ENCODE assay signal across 8 mouse cellular contexts in genomic region chr2:65182747-65183146, GRCm38 (mm10). TPM values are rescaled to one million over a fixed set of nuclear protein-coding genes. Genes with fewer than 3 reads are reported as not detected.
A peak's percentile ranks its signal among the peaks of the same experiment; 100 is the strongest.
DNase-seq lines count a peak whose midpoint lies in the region; ATAC-seq and TF ChIP-seq lines count a peak whose summit lies in the region.

No protein-coding gene starts in this region.

- TF ChIP-seq CTCF in heart, postnatal 0 days (IDR thresholded peaks at IDR 0.05; ENCODE audit: low read depth), result no peak

- H3K4me3 ChIP-seq in heart, postnatal 0 days (ENCODE audit: low read depth, low read length), result no peak overlapping the region
- H3K4me3 ChIP-seq in heart, embryonic 11.5 days (ENCODE audit: low read depth, low read length), result no peak overlapping the region
- no peak overlapping the region for H3K4me3 ChIP-seq in forebrain, embryonic 14.5 days (ENCODE audit: low read depth, low read length)
- no peak overlapping the region for H3K4me3 ChIP-seq in midbrain, embryonic 14.5 days (replicated peaks; ENCODE audit: low read depth, low read length)

- no peaks in the 10 kb centered on the region for H3K9me3 ChIP-seq in heart, postnatal 0 days (replicated peaks; ENCODE audit: control insufficient read depth, low read length)
- no peaks in the 10 kb centered on the region for H3K9me3 ChIP-seq in heart, embryonic 11.5 days (replicated peaks; ENCODE audit: control insufficient read depth, low read length)
- H3K9me3 ChIP-seq in forebrain, embryonic 14.5 days (replicated peaks; ENCODE audit: control insufficient read depth, low read length), result no peaks in the 10 kb centered on the region
- H3K9me3 ChIP-seq in midbrain, embryonic 14.5 days (ENCODE audit: control insufficient read depth, low read length), result no peaks in the 10 kb centered on the region

- DNase-seq in heart, postnatal 0 days (ENCODE audit: low spot score), result peak; percentile 59
- DNase-seq in MN1 (ENCODE audit: low spot score), result peak; percentile 73
- peak; percentile 71 for DNase-seq in forebrain, embryonic 14.5 days (ENCODE audit: low spot score)
- peak; percentile 82 for DNase-seq in midbrain, embryonic 14.5 days
- DNase-seq in spleen, adult 12 weeks (ENCODE audit: low spot score), result no peak
- DNase-seq in frontal cortex, postnatal 36 days (ENCODE audit: low spot score in 2 of 2), result no peak
- no peak for DNase-seq in left cerebral cortex, adult 8-10 months (ENCODE audit: low spot score in 2 of 2)

- peaks cover 15% of the 10 kb centered on the region for H3K4me1 ChIP-seq in heart, postnatal 0 days (ENCODE audit: control insufficient read depth, insufficient read depth)
- peaks cover 13% of the 10 kb centered on the region for H3K4me1 ChIP-seq in heart, embryonic 11.5 days (ENCODE audit: control insufficient read depth, insufficient read depth, low read length)
- peaks cover 11% of the 10 kb centered on the region for H3K4me1 ChIP-seq in forebrain, embryonic 14.5 days (ENCODE audit: control insufficient read depth, insufficient read depth, low read length)
- peaks cover 21% of the 10 kb centered on the region for H3K4me1 ChIP-seq in midbrain, embryonic 14.5 days (ENCODE audit: control insufficient read depth, insufficient read depth, low read length)

- H3K27me3 ChIP-seq in heart, postnatal 0 days (ENCODE audit: control insufficient read depth, insufficient read depth, low read length), result no peaks in the 10 kb centered on the region
- H3K27me3 ChIP-seq in heart, embryonic 11.5 days (ENCODE audit: control insufficient read depth, insufficient read depth, low read length), result no peaks in the 10 kb centered on the region
- H3K27me3 ChIP-seq in forebrain, embryonic 14.5 days (replicated peaks; ENCODE audit: control insufficient read depth, insufficient read depth, low read length), result no peaks in the 10 kb centered on the region
- no peaks in the 10 kb centered on the region for H3K27me3 ChIP-seq in midbrain, embryonic 14.5 days (ENCODE audit: control insufficient read depth, insufficient read depth, low read length)

- no peak for TF ChIP-seq EP300 in heart, postnatal 0 days (IDR thresholded peaks at IDR 0.05; ENCODE audit: low read depth)

- WGBS in heart, postnatal 0 days, result 49% methylated on average over 2 of the region's 2 CpGs
- 42% methylated on average over 2 of the region's 2 CpGs for WGBS in heart, embryonic 11.5 days (ENCODE audit: insufficient replicate concordance)
- WGBS in forebrain, embryonic 14.5 days, result 24% methylated on average over 2 of the region's 2 CpGs
- 2% methylated on average over 2 of the region's 2 CpGs for WGBS in midbrain, embryonic 14.5 days

- H3K36me3 ChIP-seq in heart, postnatal 0 days (replicated peaks; ENCODE audit: control insufficient read depth, insufficient read depth, low read length), result no peaks in the 10 kb centered on the region
- no peaks in the 10 kb centered on the region for H3K36me3 ChIP-seq in heart, embryonic 11.5 days (ENCODE audit: control insufficient read depth, insufficient read depth, low read length)
- no peaks in the 10 kb centered on the region for H3K36me3 ChIP-seq in forebrain, embryonic 14.5 days (ENCODE audit: control insufficient read depth, insufficient read depth, low read length)
- H3K36me3 ChIP-seq in midbrain, embryonic 14.5 days (ENCODE audit: control insufficient read depth, insufficient read depth, low read length), result no peaks in the 10 kb centered on the region

- H3K9ac ChIP-seq in heart, postnatal 0 days (replicated peaks; ENCODE audit: low read depth, low read length), result no peak overlapping the region
- H3K9ac ChIP-seq in heart, embryonic 11.5 days (ENCODE audit: low read depth, low read length), result no peak overlapping the region
- H3K9ac ChIP-seq in forebrain, embryonic 14.5 days (ENCODE audit: low read length), result no peak overlapping the region
- H3K9ac ChIP-seq in midbrain, embryonic 14.5 days (replicated peaks; ENCODE audit: low read length), result no peak overlapping the region

- peak; percentile 34 for ATAC-seq in heart, postnatal 0 days (ENCODE audit: insufficient read depth, low read depth)
- no peak for ATAC-seq in heart, embryonic 11.5 days (replicated peaks; ENCODE audit: insufficient number of reproducible peaks, low FRiP score, low TSS enrichment)
- peak; percentile 33; the same call in 1 of the 2 replicates for ATAC-seq in forebrain, embryonic 14.5 days
- peak; percentile 15; the same call in 1 of the 2 replicates for ATAC-seq in midbrain, embryonic 14.5 days (ENCODE audit: low FRiP score, low TSS enrichment)

- peak overlapping the region; percentile 61; the same call in 1 of the 2 replicates for H3K27ac ChIP-seq in heart, postnatal 0 days (ENCODE audit: low read depth)
- no peak overlapping the region for H3K27ac ChIP-seq in heart, embryonic 11.5 days (ENCODE audit: low read depth, low read length)
- H3K27ac ChIP-seq in forebrain, embryonic 14.5 days (ENCODE audit: low read depth, low read length), result no peak overlapping the region
- peak overlapping the region; percentile 52 for H3K27ac ChIP-seq in midbrain, embryonic 14.5 days (replicated peaks; ENCODE audit: low read depth, low read length)

- H3K4me2 ChIP-seq in heart, postnatal 0 days (ENCODE audit: low read depth, low read length), result no peak overlapping the region
- no peak overlapping the region for H3K4me2 ChIP-seq in heart, embryonic 11.5 days
- H3K4me2 ChIP-seq in forebrain, embryonic 14.5 days (ENCODE audit: low read length), result no peak overlapping the region
- no peak overlapping the region for H3K4me2 ChIP-seq in midbrain, embryonic 14.5 days (ENCODE audit: low read length)

RNA-seq across cellular contexts. Expression of gene Cobll1, which starts 56.5 kb away (rescaled TPM):
- total RNA-seq in heart, postnatal 0 days (2014; rRNA removed; ENCODE audit: low replicate concordance), result 8.2 and 8.6 TPM in 2 replicates
- 10.2 and 11.0 TPM in 2 replicates for polyA plus RNA-seq in heart, postnatal 0 days (2015; fragmentation: Nextera tagmentation; extraction: Ambion mirVana)
- polyA plus RNA-seq in heart, embryonic 11.5 days (2014; fragmentation: Nextera tagmentation; extraction: Ambion mirVana), result 9.9 and 10.1 TPM in 2 replicates
- 2.5 and 2.8 TPM in 2 replicates for polyA plus RNA-seq in forebrain, embryonic 14.5 days (2014; fragmentation: Nextera tagmentation; extraction: Ambion mirVana)
- 1.9 and 3.5 TPM in 2 replicates for polyA plus RNA-seq in midbrain, embryonic 14.5 days (2014; fragmentation: Nextera tagmentation; extraction: Ambion mirVana)
- total RNA-seq in left cerebral cortex, adult 8-10 months (2022), result 10 to 100 TPM in 1 of 4 experiments, 1 to 10 TPM in 3; 7.7 to 10.1 (median 9.5) TPM

Comparison
In these comparisons a context has a peak if more than half of its experiments do, and no peak if none do; other contexts are left out.
1. H3K27ac ChIP-seq: peak in heart, postnatal 0 days (single experiment) and midbrain, embryonic 14.5 days (single experiment); none in heart, embryonic 11.5 days (single experiment) and forebrain, embryonic 14.5 days (single experiment).
2. DNase-seq: peak in heart, postnatal 0 days (single experiment), MN1 (single experiment), forebrain, embryonic 14.5 days (single experiment) and midbrain, embryonic 14.5 days (single experiment); none in spleen, adult 12 weeks (single experiment), frontal cortex, postnatal 36 days (0 of 2) and left cerebral cortex, adult 8-10 months (0 of 2).